Mouse (Mus musculus) small intestine, adult 2 months (tissue): ENCODE results near the gene Fam78a.

Experiments used
- CTCF ChIP-seq: fragments of 200-500 bp; IDR thresholded peaks from 2 replicates; pipeline ENCODE4 v1.5.1; 2012; ENCODE audit warnings: low read depth, mild to moderate bottlenecking, control low read depth, inconsistent platforms, low read length, moderate library complexity, mixed read lengths; ENCODE audit not compliant: insufficient replicate concordance, insufficient read length; ENCODE audit errors: extremely low read depth
- POLR2A ChIP-seq: fragments of 200-500 bp; IDR thresholded peaks from 2 replicates; pipeline ENCODE4 v1.6.1; 2012; ENCODE audit warnings: low read depth, mild to moderate bottlenecking, control low read depth, inconsistent platforms, low read length, moderate library complexity

GRCm38 (mm10) chr2:32074404-32074803 is 10.3 kb downstream of the Fam78a start:
- no peak for TF ChIP-seq POLR2A
- TF ChIP-seq CTCF: no peak
